Mouse (Mus musculus) limb, embryonic 10.5 days (tissue): ENCODE measurements around the gene Ppard. TPM values are rescaled to one million over a fixed set of nuclear protein-coding genes. Genes with fewer than 3 reads are reported as not detected.

ENCODE experiments used
- DNase-seq: peaks from one replicate; pipeline ENCODE4 v3.0.0-alpha.2; 2017; ENCODE audit warnings: low spot score
- H3K27ac ChIP-seq: fragments of 300-500 bp; sonication (generic); 2 replicates; pipeline ENCODE4 v1.5.1; 2016; ENCODE audit warnings: mild to moderate bottlenecking
- H3K27me3 ChIP-seq: fragments of 300-500 bp; sonication (generic); 2 replicates; pipeline ENCODE4 v1.6.1; 2016; ENCODE audit warnings: low read depth, mild to moderate bottlenecking; ENCODE audit not compliant: poor library complexity, severe bottlenecking
- H3K36me3 ChIP-seq: fragments of 300-500 bp; sonication (generic); 2 replicates; pipeline ENCODE4 v1.6.1; 2016; ENCODE audit warnings: mild to moderate bottlenecking, moderate library complexity
- H3K4me1 ChIP-seq: fragments of 300-500 bp; sonication (generic); 2 replicates; pipeline ENCODE4 v1.6.1; 2016
- H3K4me3 ChIP-seq: fragments of 300-500 bp; sonication (generic); 2 replicates; pipeline ENCODE4 v1.5.1; 2016; ENCODE audit warnings: mild to moderate bottlenecking, moderate library complexity
- H3K9me3 ChIP-seq: fragments of 300-500 bp; sonication (generic); replicated peaks from 2 replicates; pipeline ENCODE4 v1.6.1; 2016; ENCODE audit warnings: mild to moderate bottlenecking
- WGBS: fragments of 180-500 bp; shearing (Covaris S2); methylation state at CpG from one replicate; pipeline ENCODE4 v1.1.7; 2016; 5-methylcytosine and 5-hydroxymethylcytosine counted together
- polyA plus RNA-seq: library from polyadenylated mRNA; unstranded; fragments of >200 nt; fragmentation: Nextera tagmentation; extraction: Ambion mirVana; gene quantifications from 2 replicates; pipeline ENCODE4 v1.2.1, GENCODE M21; 2016

Ppard gene
- polyA plus RNA-seq, 1 experiment from 2014 or later = 1.9 TPM

DNA sequence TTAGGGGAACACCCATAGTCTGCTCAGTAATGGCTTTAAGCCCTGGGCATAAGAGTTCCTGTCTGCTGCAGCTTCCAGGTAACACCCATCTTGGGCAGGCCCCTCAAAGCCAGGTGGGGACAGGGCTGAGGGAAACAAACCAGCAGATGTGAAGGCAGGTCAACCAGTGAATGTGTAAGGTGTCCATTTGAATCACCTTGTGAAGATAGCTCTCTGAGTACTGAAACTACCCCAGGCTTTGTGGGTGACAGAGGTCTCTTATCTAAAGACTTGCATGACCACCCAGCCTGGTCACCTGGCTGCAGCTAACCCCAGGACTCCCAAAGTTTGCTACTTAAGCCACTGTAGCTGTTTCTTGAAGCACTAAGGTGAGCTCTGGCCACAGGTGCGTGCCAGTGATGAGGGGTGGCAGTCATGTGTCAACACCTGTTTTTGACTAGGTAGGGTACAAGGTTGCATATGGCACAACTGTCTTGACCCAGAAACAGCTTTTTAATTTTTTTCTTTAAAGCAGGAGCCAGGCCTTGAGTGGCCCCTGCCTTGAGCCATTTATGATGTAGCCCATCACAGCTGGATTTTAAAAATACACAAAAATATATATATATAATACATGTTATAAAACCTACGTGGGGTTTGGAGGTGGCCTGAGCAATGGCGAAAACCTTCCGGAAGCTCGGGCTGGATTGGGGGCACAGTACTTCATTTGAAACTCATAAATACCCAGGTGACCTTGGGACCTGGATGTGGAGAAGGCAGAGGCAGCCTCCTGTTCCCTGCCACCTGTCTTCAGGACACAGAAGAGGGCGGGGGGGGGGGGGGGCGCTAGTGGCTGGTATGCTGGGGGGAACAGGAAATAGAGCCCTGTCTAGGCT lies 99.0 kb downstream of the Ppard start:
- Histone ChIP-seq H3K4me1 (peaks cover 68% of the 10 kb centered on the region), H3K4me3 (peak overlapping the region; percentile 17; the same call in 1 of the 2 replicates), H3K27ac (peak overlapping the region; percentile 71; the same call in 1 of the 2 replicates), H3K27me3 (no peaks in the 10 kb centered on the region), H3K9me3 (no peaks in the 10 kb centered on the region), H3K36me3 (peaks cover 77% of the 10 kb centered on the region)
- DNase-seq = peak; percentile 56
- 25% methylated on average over 5 of the region's 7 CpGs for WGBS

- Histone ChIP-seq H3K27me3 (no peaks in the 10 kb centered on the region), H3K9me3 (no peaks in the 10 kb centered on the region), H3K4me1 (peaks cover 60% of the 10 kb centered on the region), H3K36me3 (peaks cover 81% of the 10 kb centered on the region), H3K4me3 (peak overlapping the region; percentile 17), H3K27ac (peak overlapping the region; percentile 71)
- DNase-seq = peak; percentile 57
- WGBS = 35% methylated on average over 13 of the region's 13 CpGs
Measured at GRCm38 (mm10) chr17:28332113-28332914, 99.8 kb downstream of the Ppard start.

DNA sequence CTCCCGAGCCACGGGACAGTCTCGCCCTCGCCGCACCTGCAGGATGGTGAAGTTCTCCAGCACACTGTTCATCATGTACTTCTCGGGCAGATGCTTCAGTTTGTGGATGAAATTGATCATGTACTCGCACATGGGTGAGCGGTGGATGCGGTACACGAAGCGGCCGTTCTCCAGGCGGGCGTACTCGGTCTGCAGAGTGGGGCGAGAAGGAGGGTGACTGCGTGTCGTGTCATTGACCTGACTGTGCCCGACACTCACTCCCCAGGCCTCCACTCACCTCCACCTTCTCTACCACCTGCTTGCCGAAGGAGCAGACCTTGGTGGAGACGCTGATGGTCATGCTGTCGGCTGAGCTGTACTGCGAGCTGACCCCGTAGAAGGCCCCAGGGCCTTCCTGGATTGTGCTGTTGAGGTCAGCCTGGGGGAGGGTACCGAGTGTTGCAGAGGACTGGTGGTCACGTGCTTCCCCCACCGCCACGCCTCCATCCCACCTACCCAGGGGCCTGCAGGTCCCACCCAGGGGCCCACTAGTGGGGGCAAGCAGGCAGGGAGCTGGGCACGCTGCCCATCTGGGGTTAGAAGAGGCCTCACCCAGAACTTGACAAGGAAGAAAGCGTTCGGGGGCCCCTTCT lies 100.5 kb downstream of the Ppard start:
- WGBS = 56% methylated on average over 31 of the region's 31 CpGs
- no peaks in the 10 kb centered on the region for H3K9me3 ChIP-seq
- H3K27me3 ChIP-seq = no peaks in the 10 kb centered on the region
- peak overlapping the region; percentile 71 for H3K27ac ChIP-seq
- peaks cover 53% of the 10 kb centered on the region for H3K4me1 ChIP-seq
- peaks cover 88% of the 10 kb centered on the region for H3K36me3 ChIP-seq
- peak overlapping the region; percentile 17 for H3K4me3 ChIP-seq
- DNase-seq = peak; percentile 62

DNA sequence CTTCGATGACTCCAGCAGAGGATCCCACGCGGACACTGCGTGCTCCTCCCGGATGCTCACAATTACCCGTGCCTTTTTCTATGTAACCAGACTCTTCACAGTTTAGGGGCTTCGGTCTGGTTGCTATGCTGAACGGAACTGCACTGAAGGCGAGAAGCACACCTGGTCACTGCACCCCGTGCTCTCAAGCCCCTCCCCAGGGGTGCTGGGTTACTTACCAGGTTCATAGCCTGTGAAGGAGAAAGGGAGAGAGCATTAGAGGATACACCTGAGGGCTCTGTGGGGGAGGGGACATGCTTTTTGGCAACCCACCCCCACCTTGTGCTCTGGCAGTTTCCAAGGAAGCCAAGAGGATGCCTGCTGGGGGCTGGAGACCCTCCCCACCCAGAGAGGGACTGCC lies 102.8 kb downstream of the Ppard start:
- WGBS = 76% methylated on average over 10 of the region's 10 CpGs
- H3K9me3 ChIP-seq = no peaks in the 10 kb centered on the region
- peaks cover 44% of the 10 kb centered on the region for H3K4me1 ChIP-seq
- DNase-seq = no peak
- H3K27me3 ChIP-seq = no peaks in the 10 kb centered on the region
- H3K36me3 ChIP-seq = peaks cover 93% of the 10 kb centered on the region
- H3K27ac ChIP-seq = no peak overlapping the region
- H3K4me3 ChIP-seq = 0 out of 2 replicates have a peak overlapping the region, but pooled peaks have one; percentile 3

DNA sequence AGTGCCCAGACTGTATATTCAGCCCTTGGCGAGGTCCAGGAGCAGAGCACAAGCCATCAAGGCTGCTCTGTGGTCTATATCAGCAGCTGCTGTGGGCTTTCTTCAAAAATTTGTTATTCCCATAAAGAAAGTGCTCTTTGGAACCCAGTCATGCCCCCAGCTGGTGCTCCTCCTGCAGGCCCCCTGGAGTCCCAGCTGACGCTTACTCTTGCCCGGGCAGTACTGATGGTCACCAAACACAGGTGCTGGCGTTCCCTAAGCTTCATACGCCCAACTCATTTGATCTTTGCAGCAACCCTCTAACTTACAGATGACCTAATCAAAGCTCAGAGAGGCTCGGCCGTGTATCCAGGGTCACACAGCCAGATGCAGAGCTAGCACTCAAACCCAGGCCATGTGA lies 105.0 kb downstream of the Ppard start:
- Histone ChIP-seq H3K36me3 (peaks cover 85% of the 10 kb centered on the region), H3K4me1 (peaks cover 48% of the 10 kb centered on the region)
- WGBS = 89% methylated on average over 7 of the region's 7 CpGs

DNA sequence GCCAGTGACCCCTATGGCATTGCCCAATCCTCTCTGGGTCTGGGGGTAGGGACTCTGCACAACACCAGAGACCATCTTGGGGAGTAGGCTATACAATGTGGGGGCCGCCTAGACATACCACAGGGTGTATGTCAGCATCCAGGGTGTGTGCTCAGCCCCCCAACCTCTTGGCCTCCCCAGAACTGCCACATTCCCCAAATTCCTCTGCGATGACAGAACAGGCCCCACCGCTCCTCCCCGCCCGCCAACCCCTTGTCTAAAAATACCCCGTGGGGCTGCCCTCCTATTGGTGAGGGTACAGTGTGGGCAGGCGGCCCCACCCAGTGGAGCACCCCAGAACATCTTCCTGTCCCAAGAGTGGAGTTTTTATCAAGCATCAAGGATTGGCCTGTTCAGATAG lies 108.1 kb downstream of the Ppard start:
- Histone ChIP-seq H3K4me3 (peak overlapping the region; percentile 42; the same call in 1 of the 2 replicates), H3K36me3 (peaks cover 57% of the 10 kb centered on the region), H3K9me3 (no peaks in the 10 kb centered on the region), H3K27me3 (no peaks in the 10 kb centered on the region), H3K4me1 (peaks cover 54% of the 10 kb centered on the region), H3K27ac (peak overlapping the region; percentile 74; the same call in 1 of the 2 replicates)
- 75% methylated on average over 7 of the region's 7 CpGs for WGBS
- DNase-seq = no peak

More for the DNA sequence above, 105.0 kb downstream of the Ppard start:
- DNase-seq = no peak
- Histone ChIP-seq H3K4me3 (no peak overlapping the region), H3K27ac (no peak overlapping the region), H3K9me3 (no peaks in the 10 kb centered on the region), H3K27me3 (no peaks in the 10 kb centered on the region)

DNA sequence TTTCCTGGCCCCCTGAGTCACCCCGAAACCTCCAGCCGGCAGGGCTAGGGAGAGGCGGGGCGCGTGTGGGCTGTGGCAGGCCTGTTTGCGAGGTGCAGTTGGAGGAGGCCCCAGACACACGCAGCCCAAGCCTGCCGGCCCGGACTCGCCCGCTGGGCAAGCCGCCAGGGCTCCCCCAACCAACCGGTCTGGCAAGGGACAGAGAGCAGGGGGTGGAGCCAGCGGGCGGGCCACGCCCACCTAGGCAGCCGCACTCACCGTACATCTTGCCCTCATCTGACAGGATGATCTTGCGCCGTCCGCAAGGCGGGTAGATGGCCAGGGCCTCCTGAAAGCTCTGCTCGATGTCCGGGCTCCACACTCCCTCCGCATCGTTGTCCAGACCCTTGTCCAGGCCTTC lies 108.6 kb downstream of the Ppard start:
- Histone ChIP-seq H3K4me3 (peak overlapping the region; percentile 42), H3K9me3 (no peaks in the 10 kb centered on the region), H3K4me1 (peaks cover 59% of the 10 kb centered on the region), H3K27ac (peak overlapping the region; percentile 74), H3K27me3 (no peaks in the 10 kb centered on the region), H3K36me3 (peaks cover 51% of the 10 kb centered on the region)
- WGBS = 7% methylated on average over 26 of the region's 26 CpGs
- peak; percentile 82 for DNase-seq

GRCm38 (mm10) chr17:28344050-28344607 lies 111.6 kb downstream of the Ppard start:
- DNase-seq = no peak
- no peaks in the 10 kb centered on the region for H3K9me3 ChIP-seq
- H3K4me3 ChIP-seq = 0 out of 2 replicates have a peak overlapping the region, but pooled peaks have one; percentile 41
- H3K4me1 ChIP-seq = peaks cover 87% of the 10 kb centered on the region
- H3K27ac ChIP-seq = peak overlapping the region; percentile 84
- H3K36me3 ChIP-seq = peaks cover 23% of the 10 kb centered on the region
- 27% methylated on average over 4 of the region's 4 CpGs for WGBS
- 0 out of 2 replicates have a peak, but pooled peaks cover 6% of the 10 kb centered on the region for H3K27me3 ChIP-seq

- Histone ChIP-seq H3K9me3 (no peaks in the 10 kb centered on the region), H3K27me3 (0 out of 2 replicates have a peak, but pooled peaks cover 9% of the 10 kb centered on the region), H3K27ac (peak overlapping the region; percentile 84), H3K36me3 (peaks cover 18% of the 10 kb centered on the region), H3K4me3 (peak overlapping the region; percentile 41; the same call in 1 of the 2 replicates), H3K4me1 (peaks cover 92% of the 10 kb centered on the region)
- no peak for DNase-seq
- 47% methylated on average over 3 of the region's 3 CpGs for WGBS
Measured at GRCm38 (mm10) chr17:28344670-28345069, 112.2 kb downstream of the Ppard start.

GRCm38 (mm10) chr17:28345271-28345721 lies 112.8 kb downstream of the Ppard start:
- Histone ChIP-seq H3K27me3 (0 out of 2 replicates have a peak, but pooled peaks cover 9% of the 10 kb centered on the region), H3K36me3 (peaks cover 12% of the 10 kb centered on the region), H3K4me1 (peaks cover 96% of the 10 kb centered on the region), H3K27ac (peak overlapping the region; percentile 84), H3K4me3 (peak overlapping the region; percentile 41), H3K9me3 (no peaks in the 10 kb centered on the region)
- WGBS = 2% methylated on average over 8 of the region's 8 CpGs
- no peak for DNase-seq

- H3K27ac ChIP-seq = peak overlapping the region; percentile 84
Measured at GRCm38 (mm10) chr17:28345882-28346281, 113.4 kb downstream of the Ppard start.

DNA sequence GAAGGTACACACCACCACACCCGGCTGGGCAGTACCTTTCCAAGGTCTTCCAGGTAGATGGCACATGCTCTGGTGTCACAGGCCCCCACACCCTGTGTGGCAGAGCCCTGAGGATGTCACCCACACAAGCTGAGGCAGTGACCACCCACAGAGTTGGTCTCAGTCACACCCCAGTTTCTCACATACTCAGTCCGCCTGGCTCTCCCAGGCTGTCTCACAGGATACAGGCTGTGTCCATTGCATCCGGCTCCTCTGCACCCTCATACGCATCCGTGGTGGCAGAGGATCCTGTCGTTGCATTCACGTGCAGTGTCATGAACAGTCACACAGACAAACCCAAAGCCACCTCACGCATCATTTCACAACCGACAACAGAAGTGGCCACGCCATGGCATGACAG lies 114.8 kb downstream of the Ppard start:
- no peak overlapping the region for H3K4me3 ChIP-seq
- H3K36me3 ChIP-seq = no peaks in the 10 kb centered on the region
- no peaks in the 10 kb centered on the region for H3K9me3 ChIP-seq
- H3K4me1 ChIP-seq = peaks cover 93% of the 10 kb centered on the region
- H3K27ac ChIP-seq = no peak overlapping the region
- DNase-seq = no peak
- peaks cover 9% of the 10 kb centered on the region; the same call in 1 of the 2 replicates for H3K27me3 ChIP-seq
- WGBS = 86% methylated on average over 10 of the region's 10 CpGs

More at GRCm38 (mm10) chr17:28345882-28346281, 113.4 kb downstream of the Ppard start:
- 4% methylated on average over 10 of the region's 10 CpGs for WGBS
- 0 out of 2 replicates have a peak, but pooled peaks cover 9% of the 10 kb centered on the region for H3K27me3 ChIP-seq
- peaks cover 6% of the 10 kb centered on the region for H3K36me3 ChIP-seq
- H3K4me1 ChIP-seq = peaks cover 93% of the 10 kb centered on the region
- H3K4me3 ChIP-seq = peak overlapping the region; percentile 41
- no peaks in the 10 kb centered on the region for H3K9me3 ChIP-seq
- DNase-seq = peak; percentile 68
